Mouse (Mus musculus) megakaryocyte, embryonic 14.5 days (primary cell): ENCODE measurements around the gene Kif13a. TPM values are rescaled to one million over a fixed set of nuclear protein-coding genes. Genes with fewer than 3 reads are reported as not detected.

ENCODE experiments used
- H3K27me3 ChIP-seq: replicated peaks from 2 replicates; pipeline ENCODE3; 2012; ENCODE audit warnings: inconsistent platforms
- H3K36me3 ChIP-seq: replicated peaks from 2 replicates; pipeline ENCODE3; 2012; ENCODE audit warnings: low read length, inconsistent platforms, mixed read lengths
- H3K4me1 ChIP-seq: 2 replicates; pipeline ENCODE4 v1.6.1; 2012; ENCODE audit warnings: inconsistent platforms
- H3K4me3 ChIP-seq: replicated peaks from 2 replicates; pipeline ENCODE3; 2012; ENCODE audit warnings: moderate library complexity, mild to moderate bottlenecking, inconsistent platforms
- H3K9me3 ChIP-seq: 2 replicates; pipeline ENCODE4 v1.6.1; 2012; ENCODE audit warnings: inconsistent platforms
- FLI1 ChIP-seq: IDR thresholded peaks from 2 replicates; pipeline ENCODE4 v1.6.1; 2012; ENCODE audit warnings: low read length, inconsistent platforms, mixed read lengths
- GATA1 ChIP-seq: IDR thresholded peaks from 3 replicates; pipeline ENCODE4 v1.6.1; 2012; ENCODE audit warnings: mixed read lengths, low read length, inconsistent platforms, borderline replicate concordance
- polyA plus RNA-seq: library from polyadenylated mRNA; stranded (reverse); fragments of >175 nt; gene quantifications from 2 replicates; pipeline ENCODE4 v1.2.3, GENCODE M21; 2012; ENCODE audit warnings: low replicate concordance; ENCODE audit not compliant: insufficient read depth

The Kif13a gene
- polyA plus RNA-seq, 1 experiment: 4.7 TPM

GRCm38 (mm10) chr13:46872732-46873131 lies 56.9 kb downstream of the Kif13a start:
- no peak for TF ChIP-seq FLI1
- TF ChIP-seq GATA1: no peak
- H3K4me3 ChIP-seq: no peak overlapping the region

GRCm38 (mm10) chr13:46872194-46872593 lies 57.5 kb downstream of the Kif13a start:
- TF ChIP-seq FLI1 (no peak), GATA1 (no peak)
- H3K4me3 ChIP-seq: no peak overlapping the region
- no peaks in the 10 kb centered on the region for H3K9me3 ChIP-seq

More at GRCm38 (mm10) chr13:46872732-46873131, 56.9 kb downstream of the Kif13a start:
- Histone ChIP-seq H3K27me3 (no peaks in the 10 kb centered on the region), H3K36me3 (peaks cover 6% of the 10 kb centered on the region), H3K9me3 (no peaks in the 10 kb centered on the region), H3K4me1 (peaks cover 38% of the 10 kb centered on the region)

GRCm38 (mm10) chr13:46869464-46869863 lies 60.2 kb downstream of the Kif13a start:
- no peak overlapping the region for H3K4me3 ChIP-seq
- peaks cover 28% of the 10 kb centered on the region for H3K4me1 ChIP-seq
- H3K36me3 ChIP-seq: peaks cover 7% of the 10 kb centered on the region
- no peaks in the 10 kb centered on the region for H3K9me3 ChIP-seq
- H3K27me3 ChIP-seq: no peaks in the 10 kb centered on the region
- TF ChIP-seq GATA1 (no peak), FLI1 (no peak)

More at GRCm38 (mm10) chr13:46872194-46872593, 57.5 kb downstream of the Kif13a start:
- Histone ChIP-seq H3K4me1 (peaks cover 32% of the 10 kb centered on the region), H3K27me3 (no peaks in the 10 kb centered on the region), H3K36me3 (peaks cover 6% of the 10 kb centered on the region)

GRCm38 (mm10) chr13:46863169-46863748 lies 66.4 kb downstream of the Kif13a start:
- no peaks in the 10 kb centered on the region for H3K27me3 ChIP-seq
- no peaks in the 10 kb centered on the region for H3K9me3 ChIP-seq
- no peak overlapping the region for H3K4me3 ChIP-seq
- peaks cover 16% of the 10 kb centered on the region for H3K36me3 ChIP-seq
- peaks cover 40% of the 10 kb centered on the region for H3K4me1 ChIP-seq
- TF ChIP-seq GATA1: no peak
- no peak for TF ChIP-seq FLI1

- Histone ChIP-seq H3K27me3 (no peaks in the 10 kb centered on the region), H3K4me1 (peaks cover 60% of the 10 kb centered on the region), H3K9me3 (no peaks in the 10 kb centered on the region), H3K4me3 (no peak overlapping the region), H3K36me3 (peaks cover 23% of the 10 kb centered on the region)
- TF ChIP-seq FLI1 (no peak), GATA1 (no peak)
Measured at GRCm38 (mm10) chr13:46859876-46860275, 69.8 kb downstream of the Kif13a start.

GRCm38 (mm10) chr13:46859173-46859572 lies 70.5 kb downstream of the Kif13a start:
- no peak overlapping the region for H3K4me3 ChIP-seq
- no peaks in the 10 kb centered on the region for H3K9me3 ChIP-seq
- TF ChIP-seq FLI1 (no peak), GATA1 (no peak)
- peaks cover 21% of the 10 kb centered on the region for H3K36me3 ChIP-seq
- H3K27me3 ChIP-seq: no peaks in the 10 kb centered on the region
- H3K4me1 ChIP-seq: peaks cover 61% of the 10 kb centered on the region

GRCm38 (mm10) chr13:46858835-46859152 lies 70.9 kb downstream of the Kif13a start:
- Histone ChIP-seq H3K4me1 (peaks cover 61% of the 10 kb centered on the region), H3K9me3 (0 out of 2 replicates have a peak, but pooled peaks cover under 1% of the 10 kb centered on the region), H3K4me3 (no peak overlapping the region), H3K27me3 (no peaks in the 10 kb centered on the region), H3K36me3 (peaks cover 25% of the 10 kb centered on the region)
- no peak for TF ChIP-seq FLI1
- TF ChIP-seq GATA1: no peak

GRCm38 (mm10) chr13:46858143-46858834 lies 71.4 kb downstream of the Kif13a start:
- no peak overlapping the region for H3K4me3 ChIP-seq
- peaks cover 57% of the 10 kb centered on the region for H3K4me1 ChIP-seq
- H3K27me3 ChIP-seq: no peaks in the 10 kb centered on the region
- H3K9me3 ChIP-seq: 0 out of 2 replicates have a peak, but pooled peaks cover 3% of the 10 kb centered on the region
- H3K36me3 ChIP-seq: peaks cover 30% of the 10 kb centered on the region
- TF ChIP-seq GATA1 (no peak), FLI1 (no peak)

- Histone ChIP-seq H3K4me1 (peaks cover 45% of the 10 kb centered on the region), H3K4me3 (no peak overlapping the region), H3K27me3 (no peaks in the 10 kb centered on the region), H3K9me3 (0 out of 2 replicates have a peak, but pooled peaks cover 3% of the 10 kb centered on the region), H3K36me3 (peaks cover 26% of the 10 kb centered on the region)
- TF ChIP-seq GATA1 (no peak), FLI1 (no peak)
Measured at GRCm38 (mm10) chr13:46854456-46854855, 75.2 kb downstream of the Kif13a start.

GRCm38 (mm10) chr13:46852470-46852869 lies 77.2 kb downstream of the Kif13a start:
- H3K36me3 ChIP-seq: peaks cover 24% of the 10 kb centered on the region
- H3K27me3 ChIP-seq: no peaks in the 10 kb centered on the region
- H3K4me3 ChIP-seq: no peak overlapping the region
- H3K4me1 ChIP-seq: peaks cover 52% of the 10 kb centered on the region
- no peak for TF ChIP-seq GATA1
- no peak for TF ChIP-seq FLI1
- 0 out of 2 replicates have a peak, but pooled peaks cover 3% of the 10 kb centered on the region for H3K9me3 ChIP-seq
